Mouse (Mus musculus): ENCODE results near the gene Ehmt1. TPM values are rescaled to one million over a fixed set of nuclear protein-coding genes. Genes with fewer than 3 reads are reported as not detected.

Gene Ehmt1
- polyA plus RNA-seq, 1 experiment = 57.3 TPM

- 45% methylated on average over 1 of the region's 1 CpGs for WGBS
- H3K4me1 ChIP-seq (ENCODE audit: control insufficient read depth, insufficient read depth, low read length) = no peaks in the 10 kb centered on the region
- no peak overlapping the region for H3K4me3 ChIP-seq (replicated peaks; ENCODE audit: extremely low read depth, low read depth, low read length)
- TF ChIP-seq CTCF (IDR thresholded peaks at IDR 0.05; ENCODE audit: insufficient read depth, low read length) (no peak), POLR2A (IDR thresholded peaks at IDR 0.05; ENCODE audit: borderline replicate concordance, extremely low read depth, low read depth, low read length) (no peak)
- DNase-seq = no peak
Observed at GRCm38 (mm10) chr2:24845256-24845655, 74.2 kb downstream of the Ehmt1 start.

GRCm38 (mm10) chr2:24830614-24831013 lies 88.8 kb downstream of the Ehmt1 start:
- no peak for DNase-seq
- no peak overlapping the region for H3K4me3 ChIP-seq (replicated peaks; ENCODE audit: extremely low read depth, low read depth, low read length)

GRCm38 (mm10) chr2:24809746-24810145 lies 109.7 kb downstream of the Ehmt1 start:
- Histone ChIP-seq H3K4me1 (ENCODE audit: control insufficient read depth, insufficient read depth, low read length) (no peaks in the 10 kb centered on the region), H3K4me3 (replicated peaks; ENCODE audit: extremely low read depth, low read depth, low read length) (no peak overlapping the region)
- TF ChIP-seq CTCF (IDR thresholded peaks at IDR 0.05; ENCODE audit: insufficient read depth, low read length) (no peak), POLR2A (IDR thresholded peaks at IDR 0.05; ENCODE audit: borderline replicate concordance, extremely low read depth, low read depth, low read length) (no peak)
- DNase-seq = no peak
- WGBS = 66% methylated on average over 3 of the region's 3 CpGs

More at GRCm38 (mm10) chr2:24830614-24831013, 88.8 kb downstream of the Ehmt1 start:
- TF ChIP-seq POLR2A (IDR thresholded peaks at IDR 0.05; ENCODE audit: borderline replicate concordance, extremely low read depth, low read depth, low read length) (no peak), CTCF (IDR thresholded peaks at IDR 0.05; ENCODE audit: insufficient read depth, low read length) (no peak)
- WGBS = 42% methylated on average over 3 of the region's 3 CpGs
- H3K4me1 ChIP-seq (ENCODE audit: control insufficient read depth, insufficient read depth, low read length) = no peaks in the 10 kb centered on the region

- 94% methylated on average over 10 of the region's 10 CpGs for WGBS
- Histone ChIP-seq H3K4me1 (ENCODE audit: control insufficient read depth, insufficient read depth, low read length) (no peaks in the 10 kb centered on the region), H3K4me3 (replicated peaks; ENCODE audit: extremely low read depth, low read depth, low read length) (no peak overlapping the region)
- no peak for TF ChIP-seq CTCF (IDR thresholded peaks at IDR 0.05; ENCODE audit: insufficient read depth, low read length)
- no peak for DNase-seq
Observed at GRCm38 (mm10) chr2:24807691-24808090, 111.7 kb downstream of the Ehmt1 start.

GRCm38 (mm10) chr2:24807036-24807435 lies 112.4 kb downstream of the Ehmt1 start:
- no peak for TF ChIP-seq CTCF (IDR thresholded peaks at IDR 0.05; ENCODE audit: insufficient read depth, low read length)
- no peak for TF ChIP-seq POLR2A (IDR thresholded peaks at IDR 0.05; ENCODE audit: borderline replicate concordance, extremely low read depth, low read depth, low read length)
- H3K4me1 ChIP-seq (ENCODE audit: control insufficient read depth, insufficient read depth, low read length) = no peaks in the 10 kb centered on the region
- 83% methylated on average over 3 of the region's 3 CpGs for WGBS

GRCm38 (mm10) chr2:24806143-24806542 lies 113.3 kb downstream of the Ehmt1 start:
- no peak for TF ChIP-seq POLR2A (IDR thresholded peaks at IDR 0.05; ENCODE audit: borderline replicate concordance, extremely low read depth, low read depth, low read length)
- TF ChIP-seq CTCF (IDR thresholded peaks at IDR 0.05; ENCODE audit: insufficient read depth, low read length) = no peak
- DNase-seq = no peak
- H3K4me1 ChIP-seq (ENCODE audit: control insufficient read depth, insufficient read depth, low read length) = no peaks in the 10 kb centered on the region
- WGBS = 75% methylated on average over 6 of the region's 6 CpGs
- no peak overlapping the region for H3K4me3 ChIP-seq (replicated peaks; ENCODE audit: extremely low read depth, low read depth, low read length)

More at GRCm38 (mm10) chr2:24807036-24807435, 112.4 kb downstream of the Ehmt1 start:
- DNase-seq = no peak
- no peak overlapping the region for H3K4me3 ChIP-seq (replicated peaks; ENCODE audit: extremely low read depth, low read depth, low read length)

GRCm38 (mm10) chr2:24805621-24806020 lies 113.8 kb downstream of the Ehmt1 start:
- H3K4me3 ChIP-seq (replicated peaks; ENCODE audit: extremely low read depth, low read depth, low read length) = no peak overlapping the region
- 79% methylated on average over 4 of the region's 4 CpGs for WGBS
- DNase-seq = no peak
- H3K4me1 ChIP-seq (ENCODE audit: control insufficient read depth, insufficient read depth, low read length) = no peaks in the 10 kb centered on the region
- TF ChIP-seq POLR2A (IDR thresholded peaks at IDR 0.05; ENCODE audit: borderline replicate concordance, extremely low read depth, low read depth, low read length) = no peak
- no peak for TF ChIP-seq CTCF (IDR thresholded peaks at IDR 0.05; ENCODE audit: insufficient read depth, low read length)

GRCm38 (mm10) chr2:24796833-24797457 lies 122.5 kb downstream of the Ehmt1 start:
- TF ChIP-seq POLR2A (IDR thresholded peaks at IDR 0.05; ENCODE audit: borderline replicate concordance, extremely low read depth, low read depth, low read length) = no peak
- Histone ChIP-seq H3K4me1 (ENCODE audit: control insufficient read depth, insufficient read depth, low read length) (no peaks in the 10 kb centered on the region), H3K4me3 (replicated peaks; ENCODE audit: extremely low read depth, low read depth, low read length) (no peak overlapping the region)
- DNase-seq = no peak
- 77% methylated on average over 5 of the region's 5 CpGs for whole genome bisulfite sequencing

GRCm38 (mm10) chr2:24787250-24787649 lies 132.2 kb downstream of the Ehmt1 start:
- no peak for DNase-seq
- no peak for TF ChIP-seq CTCF (IDR thresholded peaks at IDR 0.05; ENCODE audit: insufficient read depth, low read length)
- no peak for TF ChIP-seq POLR2A (IDR thresholded peaks at IDR 0.05; ENCODE audit: borderline replicate concordance, extremely low read depth, low read depth, low read length)
- Histone ChIP-seq H3K4me1 (ENCODE audit: control insufficient read depth, insufficient read depth, low read length) (no peaks in the 10 kb centered on the region), H3K4me3 (replicated peaks; ENCODE audit: extremely low read depth, low read depth, low read length) (no peak overlapping the region)
- 68% methylated on average over 4 of the region's 4 CpGs for WGBS

GRCm38 (mm10) chr2:24781253-24781652 lies 138.2 kb downstream of the Ehmt1 start:
- H3K4me3 ChIP-seq (replicated peaks; ENCODE audit: extremely low read depth, low read depth, low read length) = no peak overlapping the region
- 39% methylated on average over 4 of the region's 4 CpGs for WGBS

More at GRCm38 (mm10) chr2:24781253-24781652, 138.2 kb downstream of the Ehmt1 start:
- DNase-seq = no peak
- H3K4me1 ChIP-seq (ENCODE audit: control insufficient read depth, insufficient read depth, low read length) = no peaks in the 10 kb centered on the region
- TF ChIP-seq POLR2A (IDR thresholded peaks at IDR 0.05; ENCODE audit: borderline replicate concordance, extremely low read depth, low read depth, low read length) (no peak), CTCF (IDR thresholded peaks at IDR 0.05; ENCODE audit: insufficient read depth, low read length) (no peak)

Measured in lung, adult 2 months (tissue).